Mouse (Mus musculus) erythroid progenitor cell, adult 5-6 weeks (primary cell): ENCODE results near the gene Adam33. TPM values are rescaled to one million over a fixed set of nuclear protein-coding genes. Genes with fewer than 3 reads are reported as not detected.
"Not testable (repeated sequence)": the region's sequence is repeated elsewhere in the genome, so short reads cannot be mapped to it uniquely, and the experiment has no call there.

Experiments used
- ATAC-seq: replicated peaks from 2 replicates; pipeline ENCODE4 v1.8.0; 2016; ENCODE audit warnings: moderate number of reproducible peaks, mild to moderate bottlenecking, moderate TSS enrichment, inconsistent platforms; ENCODE audit not compliant: poor library complexity, low FRiP score, severe bottlenecking
- total RNA-seq, 2 experiments: library from RNA; stranded (forward) in 1 of 2; stranded (reverse) in 1 of 2; fragments of 150-400 nt in 1 of 2; fragments of 186-747, 209-891 nt in 1 of 2; gene quantifications; 2 replicates each; pipeline versions ENCODE4 v1.2.3 to v1.2.4; 2015 to 2017; ENCODE audit warnings: low replicate concordance in 2 of 2

The Adam33 gene
- total RNA-seq (2015; ENCODE audit: low replicate concordance) (15.5 and 36.4 TPM in 2 replicates), total RNA-seq (2017; ENCODE audit: low replicate concordance) (10.0 and 11.3 TPM in 2 replicates)

- no peak for ATAC-seq
Observed at GRCm38 (mm10) chr2:131063404-131063864, at the start of gene Adam33. Gene Adam33 (minus strand): TSS chr2:131063814.

- ATAC-seq: no peak
Observed at GRCm38 (mm10) chr2:131105989-131106388, 42.4 kb upstream of the Adam33 start.

- not testable (repeated sequence) for ATAC-seq
Observed at GRCm38 (mm10) chr2:131105061-131105460, 41.4 kb upstream of the Adam33 start.

GRCm38 (mm10) chr2:131104021-131104420 lies 40.4 kb upstream of the Adam33 start:
- ATAC-seq: no peak

GRCm38 (mm10) chr2:131101530-131101929 lies 37.9 kb upstream of the Adam33 start:
- ATAC-seq: no peak

GRCm38 (mm10) chr2:131097087-131097486 lies 33.5 kb upstream of the Adam33 start:
- ATAC-seq: no peak

- ATAC-seq: peak; percentile 77
Observed at GRCm38 (mm10) chr2:131096101-131096795, 32.6 kb upstream of the Adam33 start.

- ATAC-seq: peak; percentile 76
Observed at GRCm38 (mm10) chr2:131094823-131095222, 31.2 kb upstream of the Adam33 start.

- no peak for ATAC-seq
Observed at GRCm38 (mm10) chr2:131093577-131093976, 30.0 kb upstream of the Adam33 start.

GRCm38 (mm10) chr2:131090852-131091251 lies 27.2 kb upstream of the Adam33 start:
- ATAC-seq: no peak

GRCm38 (mm10) chr2:131089634-131090033 lies 26.0 kb upstream of the Adam33 start:
- ATAC-seq: no peak

GRCm38 (mm10) chr2:131088581-131088980 lies 25.0 kb upstream of the Adam33 start:
- no peak for ATAC-seq

GRCm38 (mm10) chr2:131086667-131087390 lies 23.2 kb upstream of the Adam33 start, which contains the start of gene Siglec1:
Gene Siglec1 (minus strand): TSS chr2:131086765.
- no peak for ATAC-seq

- ATAC-seq: no peak
Observed at GRCm38 (mm10) chr2:131084206-131084605, 20.6 kb upstream of the Adam33 start.

GRCm38 (mm10) chr2:131080507-131080906 lies 16.9 kb upstream of the Adam33 start:
- ATAC-seq: no peak

- no peak for ATAC-seq
Observed at GRCm38 (mm10) chr2:131072536-131072935, 8.9 kb upstream of the Adam33 start.

GRCm38 (mm10) chr2:131067481-131067880 lies 3.9 kb upstream of the Adam33 start:
- no peak for ATAC-seq

GRCm38 (mm10) chr2:131066342-131066741 lies 2.7 kb upstream of the Adam33 start:
- ATAC-seq: no peak

- ATAC-seq: no peak
Observed at GRCm38 (mm10) chr2:131061607-131062006, 2.0 kb downstream of the Adam33 start.

GRCm38 (mm10) chr2:131060784-131061183 lies 2.8 kb downstream of the Adam33 start:
- no peak for ATAC-seq
